Mouse (Mus musculus) erythroblast, embryonic 14.5 days (primary cell): ENCODE data around the gene Zfand3.

Experiments
- GATA1 ChIP-seq: IDR thresholded peaks from 2 replicates; pipeline ENCODE4 v1.6.1; 2012; ENCODE audit warnings: low read length, inconsistent platforms, mixed read lengths
- TAL1 ChIP-seq: IDR thresholded peaks from 3 replicates; pipeline ENCODE4 v1.6.1; 2012; ENCODE audit warnings: low read length, inconsistent platforms, mixed read lengths

GRCm38 (mm10) chr17:30225030-30225740 is 220.7 kb downstream of the Zfand3 start:
- TF ChIP-seq GATA1 (no peak), TAL1 (no peak)
